Mouse (Mus musculus) frontal cortex, adult 2 months (tissue): ENCODE measurements around the gene Slc13a4. TPM values are rescaled to one million over a fixed set of nuclear protein-coding genes. Genes with fewer than 3 reads are reported as not detected.

Experiments
- DNase-seq, 2 experiments: peaks; one replicate each; pipeline ENCODE4 v3.0.0; 2022; ENCODE audit warnings: low spot score in 1 of 2; ENCODE audit errors: extremely low spot score in 1 of 2
- polyA plus RNA-seq: library from polyadenylated mRNA; depleted of rRNA; stranded (reverse); fragments of >200 nt; gene quantifications from 2 replicates; pipeline ENCODE4 v1.2.3, GENCODE M21; 2012; rRNA removed

Gene Slc13a4
- polyA plus RNA-seq = 8.7 and 13.8 TPM in 2 replicates

GRCm38 (mm10) chr6:35308037-35308436 lies at the start of gene Slc13a4:
TSS of gene Slc13a4 (minus strand) at chr6:35308131.
- no peak for DNase-seq

- peak in 1 of 2 experiments; percentile 31 for DNase-seq
Observed at GRCm38 (mm10) chr6:35355320-35355719, 47.4 kb upstream of the Slc13a4 start.

GRCm38 (mm10) chr6:35354622-35354998 lies 46.7 kb upstream of the Slc13a4 start:
- peak in 1 of 2 experiments; percentile 27 for DNase-seq

GRCm38 (mm10) chr6:35353846-35354621 lies 46.1 kb upstream of the Slc13a4 start:
- no peak for DNase-seq

- no peak for DNase-seq
Observed at GRCm38 (mm10) chr6:35353416-35353815, 45.5 kb upstream of the Slc13a4 start.

GRCm38 (mm10) chr6:35352867-35353266 lies 44.9 kb upstream of the Slc13a4 start:
- no peak for DNase-seq

GRCm38 (mm10) chr6:35351826-35352225 lies 43.9 kb upstream of the Slc13a4 start:
- no peak for DNase-seq

GRCm38 (mm10) chr6:35349784-35350183 lies 41.9 kb upstream of the Slc13a4 start:
- DNase-seq = no peak

- DNase-seq = no peak
Observed at GRCm38 (mm10) chr6:35338640-35339039, 30.7 kb upstream of the Slc13a4 start.

GRCm38 (mm10) chr6:35337836-35338235 lies 29.9 kb upstream of the Slc13a4 start:
- no peak for DNase-seq

- no peak for DNase-seq
Observed at GRCm38 (mm10) chr6:35335452-35335851, 27.5 kb upstream of the Slc13a4 start.

GRCm38 (mm10) chr6:35334278-35334677 lies 26.3 kb upstream of the Slc13a4 start:
- no peak for DNase-seq

GRCm38 (mm10) chr6:35333632-35334031 lies 25.7 kb upstream of the Slc13a4 start:
- no peak for DNase-seq

- no peak for DNase-seq
Observed at GRCm38 (mm10) chr6:35330834-35331233, 22.9 kb upstream of the Slc13a4 start.

GRCm38 (mm10) chr6:35329956-35330355 lies 22.0 kb upstream of the Slc13a4 start:
- no peak for DNase-seq

- DNase-seq = peak in 1 of 2 experiments; percentile 53
Observed at GRCm38 (mm10) chr6:35326111-35326515, 18.2 kb upstream of the Slc13a4 start, which contains the start of gene Fam180a. TSS of gene Fam180a (minus strand) at chr6:35326141.

GRCm38 (mm10) chr6:35324306-35324705 lies 16.4 kb upstream of the Slc13a4 start:
- no peak for DNase-seq

- no peak for DNase-seq
Observed at GRCm38 (mm10) chr6:35323046-35323445, 15.1 kb upstream of the Slc13a4 start.

GRCm38 (mm10) chr6:35321105-35321504 lies 13.2 kb upstream of the Slc13a4 start:
- DNase-seq = no peak

- DNase-seq = no peak
Observed at GRCm38 (mm10) chr6:35319850-35320249, 11.9 kb upstream of the Slc13a4 start.

- DNase-seq = no peak
Observed at GRCm38 (mm10) chr6:35313520-35313919, 5.6 kb upstream of the Slc13a4 start.

GRCm38 (mm10) chr6:35309406-35309805 lies 1.5 kb upstream of the Slc13a4 start:
- no peak for DNase-seq
